Mouse (Mus musculus): Measurements from ENCODE around the gene Omp.

Omp gene

GRCm38 (mm10) chr7:98171141-98172073 is 26.1 kb upstream of the Omp start:
- DNase-seq (ENCODE audit: low spot score) = peak; percentile 72

- no peak for DNase-seq (ENCODE audit: low spot score)
Measured at GRCm38 (mm10) chr7:98164999-98165528, 19.8 kb upstream of the Omp start.

DNA sequence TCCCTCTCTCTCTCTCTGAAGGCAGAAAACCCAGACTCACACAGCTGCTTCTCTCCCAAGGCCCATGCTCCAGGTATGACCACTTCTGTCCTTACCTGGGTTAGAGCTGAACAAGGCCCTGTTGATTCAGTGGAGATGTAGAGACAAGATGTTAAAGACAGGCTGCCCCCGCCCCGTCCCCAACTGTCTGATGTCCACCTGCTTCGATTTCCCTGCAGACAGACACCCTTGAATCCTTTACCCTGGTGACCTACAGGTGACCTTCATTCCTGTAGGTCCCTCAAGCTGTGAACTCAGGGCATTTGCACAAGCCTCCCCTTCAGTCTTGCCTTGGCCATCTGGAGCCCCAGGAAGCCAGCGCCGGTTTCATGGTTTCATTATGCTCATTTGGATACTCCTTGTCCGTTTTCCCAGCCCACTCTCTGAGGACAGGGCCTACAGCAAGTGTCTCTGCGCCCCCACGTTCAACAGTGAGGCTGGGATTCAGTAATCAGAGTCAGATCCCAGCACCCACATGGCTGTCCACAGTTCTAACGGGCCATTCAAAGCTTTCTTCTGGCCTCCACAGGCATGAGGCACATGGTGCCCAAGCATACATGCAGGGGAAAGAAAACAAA is 19.2 kb upstream of the Omp start:
- no peak for DNase-seq (ENCODE audit: low spot score)

DNA sequence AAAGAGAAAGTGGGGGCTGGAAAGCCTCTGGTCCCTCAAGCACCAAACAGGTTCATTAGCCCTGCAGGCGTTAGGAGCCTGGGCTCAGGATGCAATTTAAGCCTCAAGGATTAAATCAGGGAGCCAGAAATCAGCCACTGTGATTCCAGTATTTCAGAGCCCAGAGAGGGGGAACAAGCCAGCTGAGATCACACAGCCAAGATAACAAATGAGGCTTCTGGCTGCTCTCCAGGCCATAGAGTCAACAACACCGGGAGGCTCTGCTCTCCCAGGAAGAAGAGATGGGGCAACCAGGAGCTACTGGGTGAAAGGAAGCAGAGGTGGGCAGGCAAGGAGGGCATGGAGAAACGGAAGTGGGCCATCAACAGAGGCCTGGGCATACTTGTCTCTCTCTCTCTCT is 18.4 kb upstream of the Omp start:
- no peak for DNase-seq (ENCODE audit: low spot score)

DNA sequence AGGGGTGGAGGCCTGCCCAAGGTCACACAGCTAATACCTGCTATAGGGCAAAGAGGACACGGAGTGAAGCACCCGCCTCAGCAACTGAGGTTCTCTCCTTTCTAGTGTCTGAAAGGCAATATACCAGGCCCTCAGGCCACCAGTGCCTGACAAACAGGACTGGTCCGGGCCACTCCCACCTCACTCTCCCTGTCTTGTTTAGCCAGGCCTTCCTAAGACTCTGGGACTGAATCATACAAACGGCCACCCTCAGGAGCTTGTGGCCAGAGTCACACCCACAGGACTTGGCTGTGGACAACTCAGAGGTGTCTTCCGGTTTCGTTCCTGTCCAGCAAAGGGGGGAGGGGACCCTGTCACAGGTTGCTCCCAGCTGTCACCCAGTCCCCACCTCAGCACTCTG is 16.9 kb upstream of the Omp start:
- no peak for DNase-seq (ENCODE audit: low spot score)

- DNase-seq (ENCODE audit: low spot score) = no peak
Measured at GRCm38 (mm10) chr7:98160041-98160740, 14.9 kb upstream of the Omp start.

GRCm38 (mm10) chr7:98158481-98158880 is 13.2 kb upstream of the Omp start:
- DNase-seq (ENCODE audit: low spot score) = peak; percentile 46

DNA sequence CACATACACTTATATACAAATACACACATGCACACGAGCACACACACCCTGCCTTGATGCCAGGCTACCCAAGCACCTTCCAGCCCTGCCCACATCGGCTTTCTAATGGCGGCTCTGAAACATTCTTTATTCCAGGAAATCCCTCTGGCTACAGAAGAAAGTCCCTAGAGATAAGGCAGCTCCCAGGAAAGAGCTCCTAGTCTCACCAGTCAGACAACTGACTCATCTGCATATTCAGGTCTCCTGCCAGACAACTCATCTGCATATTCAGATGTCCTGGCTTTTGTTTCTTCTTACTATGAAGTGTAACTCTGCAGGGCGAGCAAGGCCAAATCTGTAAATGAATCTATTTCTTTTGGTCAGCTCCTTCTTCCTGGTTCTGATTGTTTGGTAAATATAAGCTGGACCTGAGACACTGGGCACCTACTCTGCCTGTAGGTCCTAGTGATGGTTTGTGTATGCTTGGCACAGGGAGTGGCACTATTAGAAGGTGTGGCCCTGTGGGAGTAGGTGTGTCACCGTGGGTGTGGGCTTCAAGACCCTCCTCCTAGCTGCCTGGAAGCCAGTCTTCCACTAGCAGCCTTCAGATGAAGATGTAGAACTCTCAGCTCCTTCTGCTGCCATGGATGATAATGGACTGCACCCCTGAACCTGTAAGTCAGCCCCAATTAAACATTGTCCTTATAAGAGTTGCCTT is 12.5 kb upstream of the Omp start:
- no peak for DNase-seq (ENCODE audit: low spot score)

- DNase-seq (ENCODE audit: low spot score) = no peak
Measured at GRCm38 (mm10) chr7:98156280-98156665, 11.0 kb upstream of the Omp start.

DNA sequence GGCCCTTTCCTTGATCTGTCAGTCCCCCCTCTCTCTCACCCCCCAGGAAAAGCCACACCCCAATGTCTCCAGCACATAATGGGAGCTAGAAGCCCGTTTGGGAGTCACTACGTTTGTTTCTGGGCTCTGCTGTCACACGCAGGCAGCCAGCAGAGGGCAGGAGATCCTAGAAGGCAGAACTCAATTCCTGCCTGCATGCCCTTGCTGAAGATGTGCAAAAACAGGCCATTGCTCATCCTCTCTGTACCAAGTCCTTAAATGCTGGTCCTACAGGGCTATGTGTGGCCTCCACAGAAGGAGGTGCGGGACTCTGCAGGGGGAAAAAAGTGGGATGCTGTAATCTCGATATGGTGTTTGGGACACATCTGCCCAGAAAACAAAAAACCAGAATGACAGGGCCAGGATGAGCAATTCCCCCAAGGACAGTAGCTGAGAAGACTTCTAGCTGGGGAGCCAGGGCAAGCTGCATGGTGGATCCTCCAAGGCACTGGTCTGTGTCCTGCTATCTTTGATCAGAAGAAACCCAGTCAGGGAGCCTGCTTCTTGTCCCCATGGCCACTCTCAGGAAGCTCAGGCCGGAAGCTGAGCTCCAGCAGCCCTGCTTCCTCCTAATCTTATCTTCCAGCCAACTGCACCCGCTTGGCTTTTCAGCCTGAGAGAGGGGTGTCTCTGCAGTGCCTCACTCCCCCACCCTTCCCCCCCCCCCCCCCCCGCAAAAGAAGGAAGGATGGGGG is 10.4 kb upstream of the Omp start:
- peak; percentile 87 for DNase-seq (ENCODE audit: low spot score)

GRCm38 (mm10) chr7:98153892-98154291 is 8.6 kb upstream of the Omp start:
- DNase-seq (ENCODE audit: low spot score) = no peak

DNA sequence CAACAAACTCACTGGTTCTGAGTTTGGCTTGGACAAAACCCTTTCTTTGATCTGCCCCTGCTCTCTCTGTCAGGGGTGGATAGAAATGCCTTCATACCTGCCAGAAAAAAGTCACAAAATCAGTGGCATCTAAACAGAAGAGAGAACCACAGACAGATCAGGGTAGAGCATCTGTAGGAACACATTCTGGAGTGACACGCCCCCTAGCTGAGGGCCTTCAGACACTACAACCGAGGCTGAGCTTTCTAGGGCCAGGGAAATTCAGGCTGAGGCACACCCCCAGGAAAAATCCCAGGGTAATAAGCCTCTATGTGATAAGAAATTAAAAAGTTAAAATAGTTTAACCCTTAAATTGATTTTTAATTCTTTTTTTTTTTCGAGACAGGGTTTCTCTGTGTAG is 8.0 kb upstream of the Omp start:
- DNase-seq (ENCODE audit: low spot score) = no peak

- no peak for DNase-seq (ENCODE audit: low spot score)
Measured at GRCm38 (mm10) chr7:98152400-98152799, 7.1 kb upstream of the Omp start.

DNA sequence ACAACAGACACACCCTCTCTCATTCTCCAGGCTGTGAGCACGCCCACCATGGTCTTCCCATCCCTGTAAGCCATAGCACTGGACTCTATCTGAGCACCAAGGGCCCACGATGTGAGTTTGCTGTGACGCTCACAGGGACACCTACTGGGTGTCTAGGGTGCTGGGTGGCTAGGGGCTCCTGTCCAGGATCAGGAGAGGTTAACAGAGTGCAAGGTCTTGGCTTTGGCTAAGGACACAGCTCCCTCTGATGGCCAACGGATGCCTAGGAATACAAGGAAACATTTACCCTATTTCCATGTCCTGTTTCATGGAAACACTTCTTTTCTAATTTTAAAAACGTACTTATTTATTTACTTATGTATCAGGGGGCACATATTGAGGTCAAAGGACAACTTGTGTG is 5.2 kb upstream of the Omp start:
- DNase-seq (ENCODE audit: low spot score) = no peak

DNA sequence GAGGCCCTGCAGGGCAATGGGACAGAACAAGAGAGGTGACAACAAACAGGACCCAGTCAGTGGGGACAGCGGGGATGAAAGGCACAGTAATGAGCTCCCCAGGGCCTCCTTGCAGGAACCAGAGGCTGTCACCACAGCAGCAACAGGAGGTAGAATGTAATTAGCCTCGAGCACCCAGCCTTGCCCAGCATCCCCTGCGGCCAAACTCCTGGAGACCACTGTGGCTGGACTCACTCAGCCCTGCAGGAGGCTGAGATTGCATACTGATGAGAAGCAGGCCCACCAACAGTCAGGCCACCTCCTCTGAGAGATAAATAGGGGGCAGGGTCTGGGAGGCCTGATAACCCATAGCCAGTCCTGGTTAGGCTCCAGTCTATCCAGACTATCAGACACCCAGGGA is 4.5 kb upstream of the Omp start:
- peak; percentile 35 for DNase-seq (ENCODE audit: low spot score)

- DNase-seq (ENCODE audit: low spot score) = no peak
Measured at GRCm38 (mm10) chr7:98148721-98149407, 3.6 kb upstream of the Omp start.

DNA sequence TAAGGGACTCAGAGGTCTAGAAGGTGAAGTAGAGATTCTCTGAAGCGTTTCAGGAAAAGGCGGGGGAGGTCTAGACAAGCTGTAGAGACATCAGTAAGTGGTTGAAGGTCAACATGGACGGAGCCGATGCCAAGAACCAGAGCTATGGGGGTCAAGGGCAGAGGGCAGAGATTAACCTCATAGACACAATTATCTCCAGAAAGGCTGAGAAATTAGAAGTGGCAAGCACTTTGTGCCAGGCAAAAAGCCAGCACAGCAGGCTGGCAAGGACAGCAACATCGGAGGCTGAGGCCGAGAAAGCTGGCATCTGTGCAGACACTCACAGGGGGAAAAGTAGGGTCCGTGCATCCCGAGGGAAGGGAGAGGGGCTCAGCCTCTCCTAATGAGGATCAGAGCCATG is 2.5 kb upstream of the Omp start:
- DNase-seq (ENCODE audit: low spot score) = no peak

DNA sequence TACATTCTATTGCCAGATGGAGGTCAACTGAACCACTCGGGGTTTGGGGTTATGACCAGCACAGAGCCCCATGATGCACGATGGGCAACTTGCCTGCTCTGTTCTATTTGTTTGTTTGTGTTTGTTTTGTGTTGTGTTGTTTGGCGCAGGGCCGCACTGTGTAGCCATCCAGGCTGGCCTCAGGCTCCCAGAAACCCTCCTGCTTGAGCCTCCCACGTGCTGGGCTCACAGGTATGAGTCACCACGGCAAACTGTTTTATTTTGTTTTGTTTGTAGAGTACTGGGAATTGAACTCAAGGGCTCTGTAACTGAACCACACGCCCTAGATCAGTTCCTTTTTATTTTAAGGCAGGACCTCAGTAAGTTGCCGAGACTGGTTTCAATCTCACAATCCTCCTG is 1.1 kb upstream of the Omp start:
- no peak for DNase-seq (ENCODE audit: low spot score)

DNA sequence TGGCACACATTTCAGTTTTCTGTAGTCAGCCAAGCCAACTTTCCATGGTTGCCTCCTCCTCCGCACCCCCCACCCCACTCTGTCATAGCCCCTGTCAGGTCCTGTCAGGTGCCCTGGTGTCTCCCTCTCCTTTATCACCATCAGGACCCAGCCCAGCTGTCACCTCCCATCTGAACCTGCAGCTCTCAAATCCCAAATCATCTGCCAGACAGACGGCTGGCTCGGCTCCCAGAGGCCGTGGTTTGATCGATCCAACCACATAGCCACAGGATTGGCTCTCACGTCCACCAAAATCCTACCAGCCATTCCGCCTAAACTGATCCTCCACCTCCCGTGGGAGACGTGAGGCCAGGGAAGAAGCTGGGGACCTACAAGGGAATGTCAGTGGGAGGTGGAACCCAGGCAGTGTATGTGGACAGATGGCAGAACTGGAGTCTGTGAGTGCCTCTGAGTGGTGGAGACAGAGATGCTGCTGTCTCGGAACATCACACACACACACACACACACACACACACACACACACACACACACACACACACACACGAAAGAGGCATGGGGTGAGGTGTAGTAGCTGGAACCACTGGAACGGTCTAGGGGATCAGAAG is 642 bp upstream of the Omp start:
- no peak for DNase-seq (ENCODE audit: low spot score)

- no peak for DNase-seq (ENCODE audit: low spot score)
Measured at GRCm38 (mm10) chr7:98142648-98143047, 2.7 kb downstream of the Omp start.
